Mouse (Mus musculus): ENCODE data around the gene Bri3.

The Bri3 gene

GRCm38 (mm10) chr5:144441831-144442271, 197.6 kb downstream of the Bri3 start:
- DNase-seq: no peak

GRCm38 (mm10) chr5:144446475-144447225, 202.4 kb downstream of the Bri3 start:
- no peak for DNase-seq

GRCm38 (mm10) chr5:144447226-144447616, 203.0 kb downstream of the Bri3 start:
- DNase-seq: no peak

- DNase-seq: no peak
These were observed 203.7 kb downstream of the Bri3 start for GRCm38 (mm10) chr5:144447975-144448374.

- no peak for DNase-seq
These were observed 208.7 kb downstream of the Bri3 start for GRCm38 (mm10) chr5:144452776-144453455.

- DNase-seq: peak; percentile 16 to 39
These were observed 213.5 kb downstream of the Bri3 start for GRCm38 (mm10) chr5:144457623-144458287.

GRCm38 (mm10) chr5:144466987-144467386, 222.8 kb downstream of the Bri3 start:
- no peak for DNase-seq

- no peak for DNase-seq
These were observed 228.8 kb downstream of the Bri3 start for GRCm38 (mm10) chr5:144473056-144473455.

- DNase-seq: peak in 1 of 2 experiments; percentile 27
These were observed 235.5 kb downstream of the Bri3 start for GRCm38 (mm10) chr5:144479677-144480171.

- DNase-seq: no peak
These were observed 239.6 kb downstream of the Bri3 start for GRCm38 (mm10) chr5:144483659-144484375.

GRCm38 (mm10) chr5:144491308-144491707, 247.1 kb downstream of the Bri3 start:
- DNase-seq: no peak

Measured in lung, postnatal 4 days (tissue).